Mouse (Mus musculus) embryonic fibroblast, embryonic 13.5 days (primary cell): ENCODE measurements around the gene Ccdc181.

ENCODE experiments used
- CTCF ChIP-seq: IDR thresholded peaks from 2 replicates; pipeline ENCODE4 v1.5.1; 2011; ENCODE audit warnings: mild to moderate bottlenecking, control low read depth, low read length, moderate library complexity, borderline replicate concordance; ENCODE audit not compliant: insufficient read depth
- POLR2A ChIP-seq: IDR thresholded peaks from 2 replicates; pipeline ENCODE4 v1.6.1; 2011; ENCODE audit warnings: low read depth, mild to moderate bottlenecking, control low read depth, low read length, moderate library complexity

DNA sequence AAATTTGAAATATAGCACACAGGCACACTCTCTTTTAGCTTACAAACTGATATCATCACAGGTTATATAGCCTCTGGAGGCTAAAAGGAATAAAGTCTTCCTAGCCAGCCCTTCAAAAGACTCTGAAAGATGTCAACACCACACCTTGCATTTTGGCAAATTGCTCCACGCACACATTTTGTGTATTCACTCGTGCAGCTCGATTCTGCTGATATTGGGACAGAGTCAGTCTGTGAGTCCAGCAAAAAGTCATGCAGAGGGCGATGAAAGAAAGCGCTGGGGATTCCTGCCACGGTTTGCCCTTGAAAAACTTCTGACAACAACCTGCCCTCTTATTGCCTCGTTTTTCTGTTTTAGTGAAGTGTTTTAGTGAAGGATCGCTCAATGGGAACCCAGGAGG lies 27.9 kb upstream of the Ccdc181 start:
- TF ChIP-seq CTCF, result no peak
- no peak for TF ChIP-seq POLR2A
